Mouse (Mus musculus): ENCODE data around the gene Tmed6. TPM values are rescaled to one million over a fixed set of nuclear protein-coding genes. Genes with fewer than 3 reads are reported as not detected.

Tmed6 gene
- total RNA-seq, 2 experiments from 2014 or later, result not detected

DNA sequence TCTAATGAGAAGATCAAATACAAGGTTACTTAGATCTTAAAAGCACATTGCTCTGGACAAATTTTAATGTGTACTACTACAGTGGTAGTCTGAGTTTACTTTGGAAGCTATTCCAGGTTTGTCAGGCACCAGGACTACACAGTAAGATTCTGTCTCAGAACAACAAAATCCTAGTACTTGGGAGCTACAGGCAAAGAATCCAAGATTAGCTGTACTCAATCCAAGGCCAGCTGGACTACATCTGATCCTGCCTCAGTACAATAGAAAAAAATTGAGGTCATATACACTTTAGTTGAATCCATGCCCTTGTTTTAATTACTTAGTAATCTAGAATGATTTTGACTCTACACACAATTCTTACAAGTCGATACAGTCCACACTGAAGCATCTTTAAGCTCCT, 50.5 kb downstream of the Tmed6 start:
- ATAC-seq (ENCODE audit: poor library complexity, severe bottlenecking), result no peak

DNA sequence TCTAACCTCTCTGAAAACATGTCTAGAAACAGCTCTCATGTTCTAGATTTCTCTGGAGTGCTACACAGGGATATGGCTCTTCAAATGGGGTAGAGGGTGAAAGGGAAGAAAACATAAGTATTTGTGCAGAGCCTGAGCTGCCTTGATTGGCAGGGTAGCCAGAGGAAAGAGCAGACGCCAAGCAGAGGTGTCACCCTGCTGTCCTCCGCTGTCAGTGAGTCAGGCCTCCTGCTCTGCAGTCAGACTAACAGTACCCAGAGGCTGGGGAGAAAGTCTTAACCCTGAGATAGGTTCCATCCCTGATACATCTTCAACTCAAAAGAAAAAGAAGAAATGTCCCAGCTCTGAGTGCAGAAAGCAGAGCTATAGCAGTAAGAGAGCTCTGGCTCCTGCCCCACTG, 52.8 kb downstream of the Tmed6 start:
- ATAC-seq (ENCODE audit: poor library complexity, severe bottlenecking), result no peak

Other genes with a start within 250 kb of the Tmed6 start
- not detected in 2 replicates for gene Has3, start 195.4 kb downstream of the Tmed6 start, total RNA-seq (2015)
- gene Has3, start 195.4 kb downstream of the Tmed6 start, total RNA-seq (2017), result 0.16 TPM in 1 of 2 replicates, not detected in the other
- 10.0 and 13.9 TPM in 2 replicates for gene Utp4, start 172.0 kb downstream of the Tmed6 start, total RNA-seq (2015)
- gene Utp4, start 172.0 kb downstream of the Tmed6 start, total RNA-seq (2017), result 9.4 and 11.5 TPM in 2 replicates
- gene Sntb2, start 129.9 kb downstream of the Tmed6 start, total RNA-seq (2015), result 7.7 and 8.5 TPM in 2 replicates
- 12.0 and 13.3 TPM in 2 replicates for gene Sntb2, start 129.9 kb downstream of the Tmed6 start, total RNA-seq (2017)
- 33.9 and 36.9 TPM in 2 replicates for gene Vps4a, start 34.4 kb downstream of the Tmed6 start, total RNA-seq (2015)
- 41.4 and 42.8 TPM in 2 replicates for gene Vps4a, start 34.4 kb downstream of the Tmed6 start, total RNA-seq (2017)
- gene Pdf, start 17.0 kb downstream of the Tmed6 start, total RNA-seq (2015), result 9.8 and 12.9 TPM in 2 replicates
- gene Pdf, start 17.0 kb downstream of the Tmed6 start, total RNA-seq (2017), result 15.6 and 29.5 TPM in 2 replicates
- gene Cog8, start 9.0 kb downstream of the Tmed6 start, total RNA-seq (2015), result 14.7 and 16.8 TPM in 2 replicates
- 17.7 and 24.3 TPM in 2 replicates for gene Cog8, start 9.0 kb downstream of the Tmed6 start, total RNA-seq (2017)
- gene Nip7, start 8.8 kb downstream of the Tmed6 start, total RNA-seq (2015), result 16.5 and 26.4 TPM in 2 replicates
- gene Nip7, start 8.8 kb downstream of the Tmed6 start, total RNA-seq (2017), result 10.6 and 12.5 TPM in 2 replicates
- 22.6 and 26.6 TPM in 2 replicates for gene Terf2, start 30.9 kb upstream of the Tmed6 start, total RNA-seq (2015)
- gene Terf2, start 30.9 kb upstream of the Tmed6 start, total RNA-seq (2017), result 18.5 and 19.0 TPM in 2 replicates
- 41.8 and 43.9 TPM in 2 replicates for gene Cyb5b, start 85.0 kb upstream of the Tmed6 start, total RNA-seq (2015)
- gene Cyb5b, start 85.0 kb upstream of the Tmed6 start, total RNA-seq (2017), result 43.9 and 46.7 TPM in 2 replicates
- 32.2 and 33.1 TPM in 2 replicates for gene Nfat5, start 227.8 kb upstream of the Tmed6 start, total RNA-seq (2015)
- gene Nfat5, start 227.8 kb upstream of the Tmed6 start, total RNA-seq (2017), result 17.6 and 19.4 TPM in 2 replicates